Mouse (Mus musculus): Measurements from ENCODE around the gene Pdpk1.

Pdpk1 gene

GRCm38 (mm10) chr17:24030551-24030950 is 120.2 kb downstream of the Pdpk1 start:
- no peak for DNase-seq

- DNase-seq = no peak
Observed at GRCm38 (mm10) chr17:24029477-24029876, 121.2 kb downstream of the Pdpk1 start.

All from liver (tissue).